Mouse (Mus musculus): Measurements from ENCODE around the gene Tmem222. TPM values are rescaled to one million over a fixed set of nuclear protein-coding genes. Genes with fewer than 3 reads are reported as not detected.
A peak's percentile ranks its signal among the peaks of the same experiment; 100 is the strongest.

Gene Tmem222
- polyA plus RNA-seq, 1 experiment from 2014 or later = 70.9 TPM

DNA sequence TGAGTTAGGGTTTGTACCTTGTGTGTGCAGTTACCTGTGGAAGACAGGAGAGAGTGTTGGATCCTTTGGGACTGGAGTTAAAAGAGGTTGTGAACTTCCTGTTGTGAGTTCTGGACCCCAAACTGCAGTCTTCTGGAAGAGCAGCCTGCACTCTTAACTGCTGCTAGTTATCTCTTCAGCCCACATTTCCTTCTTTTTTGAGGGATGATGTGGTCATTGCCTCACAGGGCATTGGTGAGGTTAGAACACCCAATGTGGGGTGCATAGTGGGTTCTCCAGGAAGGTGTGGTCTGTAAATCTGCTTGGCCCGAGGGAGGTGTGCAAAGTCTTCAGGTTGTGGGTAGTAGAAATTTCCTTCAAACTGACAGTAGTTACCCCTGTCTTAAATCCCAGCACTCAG lies 33.3 kb downstream of the Tmem222 start:
- no peak overlapping the region for H3K27ac ChIP-seq
- H3K9me3 ChIP-seq = no peaks in the 10 kb centered on the region
- no peaks in the 10 kb centered on the region for H3K36me3 ChIP-seq (replicated peaks)
- H3K4me2 ChIP-seq = no peak overlapping the region
- H3K4me3 ChIP-seq (replicated peaks) = no peak overlapping the region
- no peak overlapping the region for H3K9ac ChIP-seq
- no peak for ATAC-seq (ENCODE audit: low FRiP score)
- H3K27me3 ChIP-seq = peaks cover 95% of the 10 kb centered on the region
- H3K4me1 ChIP-seq = peaks cover 10% of the 10 kb centered on the region
- WGBS = 87% methylated on average over 1 of the region's 1 CpGs

DNA sequence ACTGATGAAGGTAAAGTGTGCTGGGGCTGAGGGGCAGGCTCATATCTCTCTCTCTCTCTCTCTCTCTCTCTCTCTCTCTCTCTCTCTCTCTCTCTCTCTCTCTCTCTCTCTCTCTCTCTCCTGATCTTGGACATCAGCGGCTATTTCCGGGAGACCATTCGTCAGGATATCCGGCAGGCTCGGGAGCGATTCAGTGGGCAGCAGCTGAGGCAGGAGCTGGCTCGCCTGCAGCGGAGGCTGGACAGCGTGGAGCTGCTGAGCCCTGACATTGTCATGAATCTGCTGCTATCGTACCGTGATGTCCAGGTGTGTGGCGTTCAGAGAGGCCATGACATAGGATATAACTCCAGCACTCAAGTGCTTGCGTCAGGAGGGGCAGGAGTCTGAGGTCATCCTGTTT lies 34.1 kb downstream of the Tmem222 start:
- H3K4me2 ChIP-seq = no peak overlapping the region
- H3K27ac ChIP-seq = no peak overlapping the region
- no peaks in the 10 kb centered on the region for H3K9me3 ChIP-seq
- H3K9ac ChIP-seq = no peak overlapping the region
- H3K27me3 ChIP-seq = peaks cover 95% of the 10 kb centered on the region
- H3K4me3 ChIP-seq (replicated peaks) = no peak overlapping the region
- WGBS = 58% methylated on average over 13 of the region's 13 CpGs
- H3K36me3 ChIP-seq (replicated peaks) = no peaks in the 10 kb centered on the region
- ATAC-seq (ENCODE audit: low FRiP score) = no peak
- peaks cover 10% of the 10 kb centered on the region for H3K4me1 ChIP-seq

DNA sequence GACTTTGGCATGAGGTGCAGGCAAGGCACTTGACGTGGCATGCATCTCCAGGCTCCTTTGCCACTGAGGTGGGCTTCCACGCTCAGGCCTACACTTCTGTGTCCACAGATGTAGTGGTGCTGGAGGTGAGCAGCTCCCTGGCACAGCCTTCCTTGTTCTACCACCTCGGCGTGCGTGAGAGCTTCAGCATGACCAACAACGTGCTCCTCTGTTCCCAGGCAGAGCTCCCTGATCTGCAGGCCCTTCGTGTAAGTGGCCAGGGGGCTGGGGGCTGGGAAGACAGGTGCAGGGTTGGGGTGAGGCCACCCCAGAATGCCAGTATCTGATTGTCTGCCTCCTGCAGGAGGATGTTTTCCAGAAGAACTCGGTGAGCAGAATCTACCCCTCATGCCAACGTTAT lies 34.9 kb downstream of the Tmem222 start:
- Histone ChIP-seq H3K27ac (no peak overlapping the region), H3K4me2 (no peak overlapping the region), H3K36me3 (replicated peaks) (no peaks in the 10 kb centered on the region), H3K27me3 (peaks cover 87% of the 10 kb centered on the region), H3K9me3 (no peaks in the 10 kb centered on the region), H3K4me1 (peaks cover 10% of the 10 kb centered on the region), H3K4me3 (replicated peaks) (no peak overlapping the region), H3K9ac (no peak overlapping the region)
- WGBS = 56% methylated on average over 9 of the region's 9 CpGs
- ATAC-seq (ENCODE audit: low FRiP score) = no peak

DNA sequence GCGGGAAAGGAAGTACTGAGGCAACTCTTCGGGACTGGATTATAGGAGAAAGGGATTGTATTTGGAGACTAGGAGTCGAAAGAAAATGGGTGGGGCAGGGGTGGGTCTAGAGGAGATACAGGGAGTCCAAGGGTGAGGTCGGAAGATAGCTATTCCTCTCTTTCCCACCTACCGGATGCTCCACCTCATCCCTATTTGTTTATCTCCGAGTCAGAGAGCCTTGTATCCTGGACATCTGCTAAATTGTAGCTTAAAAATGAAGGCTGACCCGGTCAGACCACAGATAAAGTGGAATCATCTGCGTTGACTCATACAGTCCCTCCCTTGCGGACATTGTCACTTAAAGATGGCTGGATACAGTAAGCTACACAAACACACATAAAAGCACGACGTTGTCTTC lies 35.7 kb downstream of the Tmem222 start:
- H3K4me3 ChIP-seq (replicated peaks) = peak overlapping the region; percentile 55
- H3K36me3 ChIP-seq (replicated peaks) = no peaks in the 10 kb centered on the region
- H3K9me3 ChIP-seq = no peaks in the 10 kb centered on the region
- H3K9ac ChIP-seq = no peak overlapping the region
- H3K27ac ChIP-seq = no peak overlapping the region
- peaks cover 10% of the 10 kb centered on the region for H3K4me1 ChIP-seq
- peak overlapping the region; percentile 92 for H3K4me2 ChIP-seq
- peaks cover 79% of the 10 kb centered on the region for H3K27me3 ChIP-seq
- 32% methylated on average over 11 of the region's 11 CpGs for WGBS
- ATAC-seq (ENCODE audit: low FRiP score) = no peak

DNA sequence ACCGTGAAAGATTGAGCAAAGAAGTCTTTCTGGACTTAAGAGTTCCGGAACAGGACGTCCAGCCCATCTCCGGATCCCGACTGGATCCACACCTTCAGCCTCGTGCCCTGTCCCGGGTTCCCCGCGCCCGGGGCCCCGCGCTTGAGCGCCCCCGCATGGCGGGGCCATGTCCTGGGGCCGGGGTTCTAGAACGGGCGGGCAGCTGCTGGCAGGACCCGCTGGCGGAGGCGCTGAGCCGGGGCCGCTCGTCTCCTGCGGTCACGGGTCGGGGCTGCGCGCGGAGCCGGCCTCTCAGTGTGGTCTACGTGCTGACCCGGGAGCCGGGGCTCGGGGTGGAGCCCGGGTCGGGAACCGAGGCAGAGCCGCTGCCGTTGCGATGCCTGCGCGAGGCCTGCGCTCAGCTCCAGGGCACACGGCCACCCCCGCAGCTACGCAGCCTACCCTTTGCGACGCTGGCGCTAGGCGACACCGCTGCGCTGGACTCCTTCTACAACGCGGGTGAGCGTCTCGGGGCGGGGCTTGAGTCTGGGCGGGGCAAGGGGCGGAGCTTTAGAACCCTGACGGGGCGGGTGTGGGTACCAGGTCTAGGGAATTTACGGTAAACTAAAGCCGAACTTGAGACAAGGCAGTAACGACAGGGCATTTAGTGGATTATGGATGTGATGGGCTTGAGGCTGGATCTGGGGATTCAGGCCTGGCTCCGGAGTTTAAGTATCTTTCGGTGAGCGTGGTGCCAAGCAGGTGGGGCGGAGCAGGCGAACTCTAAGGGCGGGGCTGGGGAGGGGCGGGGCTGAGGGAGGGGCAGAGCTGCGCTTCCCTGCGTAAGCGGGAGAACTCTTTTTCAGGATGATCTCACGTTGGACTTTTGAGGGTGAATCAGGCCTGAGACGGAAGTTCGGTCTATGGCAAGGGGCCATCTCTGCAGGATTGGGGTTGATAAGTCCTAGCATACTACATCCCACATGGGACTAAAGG lies 36.4 kb downstream of the Tmem222 start:
- peak overlapping the region; percentile 92 for H3K4me2 ChIP-seq
- no peaks in the 10 kb centered on the region for H3K9me3 ChIP-seq
- H3K27me3 ChIP-seq = peaks cover 72% of the 10 kb centered on the region
- peak; percentile 94 for ATAC-seq (ENCODE audit: low FRiP score)
- WGBS = under 1% methylated on average over 78 of the region's 78 CpGs
- peak overlapping the region; percentile 62 for H3K9ac ChIP-seq
- peak overlapping the region; percentile 25; the same call in 1 of the 2 replicates for H3K27ac ChIP-seq
- H3K4me3 ChIP-seq (replicated peaks) = peak overlapping the region; percentile 55
- no peaks in the 10 kb centered on the region for H3K36me3 ChIP-seq (replicated peaks)
- H3K4me1 ChIP-seq = peaks cover 10% of the 10 kb centered on the region

DNA sequence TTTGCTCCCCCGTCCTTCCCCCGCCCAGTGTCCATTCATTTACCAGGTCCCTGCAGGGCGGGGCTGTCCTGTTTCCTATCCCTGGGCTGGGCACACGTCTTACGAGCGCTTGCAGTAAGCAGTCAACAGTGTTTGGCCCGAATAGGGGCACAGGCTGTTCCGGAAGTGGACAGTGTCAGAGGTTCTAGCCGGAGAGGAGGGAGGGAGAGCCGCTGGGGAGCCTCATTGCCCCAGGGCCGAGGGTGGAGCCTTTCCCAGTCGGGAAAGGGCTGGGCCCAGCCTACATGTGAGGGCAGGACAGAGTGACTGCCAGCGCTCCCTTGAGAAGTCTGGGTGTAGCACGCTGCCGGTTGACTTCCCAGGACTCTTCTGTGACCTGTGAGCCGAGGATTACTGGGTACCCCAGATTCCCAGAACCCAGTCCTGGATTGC lies 37.1 kb downstream of the Tmem222 start, which contains the start of gene Map3k6:
TSS of gene Map3k6 (plus strand) at position 329 of the 432 bp plus-strand sequence.
- Histone ChIP-seq H3K27ac (peak within 1 kb of the TSS; percentile 25; the same call in 1 of the 2 replicates), H3K9ac (peak within 1 kb of the TSS; percentile 62), H3K27me3 (peaks cover 69% of the 10 kb centered on the region), H3K36me3 (replicated peaks) (no peaks in the 10 kb centered on the region), H3K4me2 (peak within 1 kb of the TSS; percentile 92), H3K9me3 (no peaks in the 10 kb centered on the region), H3K4me1 (peaks cover 10% of the 10 kb centered on the region), H3K4me3 (replicated peaks) (peak within 1 kb of the TSS; percentile 55)
- ATAC-seq (ENCODE audit: low FRiP score) = no peak
- WGBS = 5% methylated on average over 16 of the region's 16 CpGs

DNA sequence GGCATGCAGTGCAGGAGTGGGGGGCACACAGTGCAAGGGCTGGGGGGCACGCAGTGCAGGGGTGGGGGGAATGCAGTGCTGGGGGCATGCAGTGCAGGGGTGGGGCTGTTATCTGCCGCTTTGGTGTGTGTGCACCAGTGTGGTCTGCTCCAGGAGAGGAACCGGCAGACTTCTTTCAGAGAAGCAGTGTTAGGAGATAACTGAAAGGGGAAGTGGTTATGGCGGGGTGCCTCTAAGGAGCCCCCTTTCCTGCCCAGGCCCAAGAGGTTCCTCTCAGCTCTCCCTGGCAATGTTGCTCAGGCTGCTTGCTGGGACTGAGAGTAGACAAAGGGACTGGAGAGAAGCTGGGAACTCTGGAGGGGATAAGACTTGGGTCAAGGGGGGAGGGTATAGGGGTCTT lies 39.7 kb downstream of the Tmem222 start:
- Histone ChIP-seq H3K9me3 (no peaks in the 10 kb centered on the region), H3K36me3 (replicated peaks) (no peaks in the 10 kb centered on the region), H3K4me3 (replicated peaks) (no peak overlapping the region), H3K27me3 (peaks cover 47% of the 10 kb centered on the region), H3K27ac (no peak overlapping the region), H3K9ac (no peak overlapping the region), H3K4me2 (no peak overlapping the region), H3K4me1 (peaks cover 10% of the 10 kb centered on the region)
- ATAC-seq (ENCODE audit: low FRiP score) = no peak
- WGBS = 86% methylated on average over 4 of the region's 4 CpGs

DNA sequence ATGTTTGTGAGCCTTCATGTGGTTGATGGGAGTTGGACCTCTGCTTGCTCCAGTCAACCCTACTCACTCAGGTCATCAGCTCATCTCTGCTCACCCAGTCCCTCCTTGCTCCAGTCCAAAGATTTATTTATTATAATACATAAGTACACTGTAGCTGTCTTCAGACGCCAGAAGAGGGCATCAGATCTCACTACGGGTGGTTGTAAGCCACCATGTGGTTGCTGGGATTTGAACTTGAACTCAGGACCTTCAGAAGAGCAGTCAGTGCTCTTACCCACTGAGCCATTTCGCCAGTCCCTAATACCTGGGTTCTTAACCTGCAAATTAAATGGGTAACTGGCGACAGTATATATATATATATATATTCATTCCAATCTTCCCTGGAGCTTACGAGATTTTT lies 42.2 kb downstream of the Tmem222 start:
- H3K4me3 ChIP-seq (replicated peaks) = no peak overlapping the region
- peaks cover 22% of the 10 kb centered on the region for H3K27me3 ChIP-seq
- 74% methylated on average over 5 of the region's 5 CpGs for WGBS
- no peak for ATAC-seq (ENCODE audit: low FRiP score)
- H3K9me3 ChIP-seq = no peaks in the 10 kb centered on the region
- H3K27ac ChIP-seq = no peak overlapping the region
- no peak overlapping the region for H3K4me2 ChIP-seq
- no peak overlapping the region for H3K9ac ChIP-seq
- H3K4me1 ChIP-seq = peaks cover 1% of the 10 kb centered on the region
- no peaks in the 10 kb centered on the region for H3K36me3 ChIP-seq (replicated peaks)

DNA sequence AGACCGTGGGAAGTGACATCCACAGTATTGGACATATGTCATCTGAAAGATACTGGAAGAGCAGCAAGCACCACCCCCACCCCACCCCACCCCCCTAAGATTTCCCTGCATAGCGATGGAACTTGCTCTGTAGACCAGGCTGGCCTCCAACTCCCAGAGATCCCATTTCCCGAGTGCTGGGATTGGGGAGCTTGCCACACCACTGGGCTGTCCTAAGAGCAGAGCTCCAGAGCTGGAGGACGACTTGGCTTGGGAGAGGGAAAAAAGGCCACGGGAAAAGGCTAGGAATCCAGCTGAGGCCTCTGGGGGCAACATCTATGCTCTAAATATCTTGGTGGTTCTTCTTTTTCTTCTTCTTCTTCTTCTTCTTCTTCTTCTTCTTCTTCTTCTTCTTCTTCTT lies 42.8 kb downstream of the Tmem222 start:
- H3K4me3 ChIP-seq (replicated peaks) = no peak overlapping the region
- H3K9ac ChIP-seq = no peak overlapping the region
- no peaks in the 10 kb centered on the region for H3K4me1 ChIP-seq
- WGBS = 63% methylated on average over 5 of the region's 5 CpGs
- ATAC-seq (ENCODE audit: low FRiP score) = no peak
- no peak overlapping the region for H3K4me2 ChIP-seq
- H3K27ac ChIP-seq = no peak overlapping the region
- no peaks in the 10 kb centered on the region for H3K36me3 ChIP-seq (replicated peaks)
- H3K9me3 ChIP-seq = no peaks in the 10 kb centered on the region
- H3K27me3 ChIP-seq = peaks cover 15% of the 10 kb centered on the region

DNA sequence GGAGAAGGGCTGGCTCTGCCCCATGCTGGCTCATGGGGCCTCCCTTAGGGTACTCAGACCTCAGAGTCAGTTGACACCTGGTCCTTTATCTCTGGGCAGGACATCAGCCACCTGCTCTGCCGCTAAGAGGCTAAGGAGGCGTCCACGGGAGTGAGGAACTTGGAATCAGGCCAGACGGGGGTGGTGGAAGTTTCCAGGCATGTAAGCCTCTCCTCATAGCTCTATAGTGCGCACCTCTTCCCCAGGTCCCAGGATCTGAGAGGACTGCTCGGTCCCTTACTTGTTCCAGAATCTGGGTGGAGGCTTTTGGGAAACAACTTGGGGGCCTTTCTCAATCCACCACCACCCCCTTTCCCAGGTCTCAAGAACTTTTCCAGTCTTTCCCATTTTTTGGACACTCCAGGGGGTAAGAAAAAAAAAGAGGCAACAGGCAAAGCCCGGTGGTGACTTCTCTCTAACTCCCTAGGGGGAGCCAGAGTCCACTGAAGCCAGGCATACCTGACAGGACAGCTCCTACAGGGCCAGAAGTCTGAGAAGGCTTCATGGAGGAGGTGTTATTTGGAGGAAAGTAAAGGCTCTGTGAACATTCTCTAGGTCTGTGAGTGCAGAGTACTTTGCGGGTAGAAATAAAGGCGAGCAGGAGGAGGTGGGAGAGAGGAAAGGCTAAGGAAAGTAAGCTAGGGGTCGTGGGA lies 44.2 kb downstream of the Tmem222 start:
- Histone ChIP-seq H3K36me3 (replicated peaks) (no peaks in the 10 kb centered on the region), H3K9ac (no peak overlapping the region), H3K27me3 (peaks cover 4% of the 10 kb centered on the region; the same call in 1 of the 2 replicates), H3K4me1 (no peaks in the 10 kb centered on the region), H3K4me2 (no peak overlapping the region), H3K9me3 (no peaks in the 10 kb centered on the region), H3K27ac (no peak overlapping the region), H3K4me3 (replicated peaks) (no peak overlapping the region)
- WGBS = 38% methylated on average over 10 of the region's 10 CpGs
- ATAC-seq (ENCODE audit: low FRiP score) = no peak

DNA sequence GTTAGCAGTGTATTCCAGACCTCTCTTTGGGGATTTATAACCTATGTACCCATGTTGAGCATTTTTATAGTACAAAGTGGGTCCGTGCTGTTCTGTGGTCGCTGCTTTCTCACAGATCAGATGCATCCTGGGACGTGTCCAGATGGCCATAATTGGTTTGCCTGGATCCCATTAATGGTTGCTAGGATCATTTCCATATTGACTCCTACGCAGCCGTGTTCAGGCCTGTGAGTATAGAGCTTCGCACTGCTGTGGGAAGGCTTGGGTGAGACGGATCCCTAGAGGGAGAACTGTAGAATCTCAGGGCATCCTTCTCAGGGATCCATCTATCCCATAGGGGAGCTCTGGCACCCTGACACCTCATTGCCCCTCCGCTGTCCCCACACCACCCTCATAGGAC lies 48.0 kb downstream of the Tmem222 start:
- peak overlapping the region; percentile 31; the same call in 1 of the 2 replicates for H3K27ac ChIP-seq
- WGBS = 66% methylated on average over 8 of the region's 8 CpGs

DNA sequence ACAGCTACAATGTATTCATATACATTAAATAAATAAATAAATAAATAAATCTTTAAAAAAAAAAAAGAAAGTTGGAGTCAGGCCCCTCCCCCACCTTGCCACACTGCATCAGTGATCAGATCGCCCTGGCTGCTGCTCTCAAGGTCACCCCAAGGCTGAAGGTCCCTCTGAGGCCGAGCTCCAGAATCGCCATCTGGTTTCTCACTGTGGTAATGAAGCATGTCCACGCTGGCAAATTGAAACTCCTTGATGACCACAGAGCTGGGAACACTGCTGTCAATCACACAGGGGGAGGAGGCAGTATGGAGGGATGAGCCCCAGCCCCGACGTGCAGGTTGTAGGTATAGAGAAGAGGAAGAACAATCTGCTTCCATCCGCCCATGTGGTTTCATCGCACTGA lies 50.0 kb downstream of the Tmem222 start:
- Histone ChIP-seq H3K4me1 (peaks cover 2% of the 10 kb centered on the region; the same call in 1 of the 2 replicates), H3K36me3 (replicated peaks) (no peaks in the 10 kb centered on the region), H3K4me2 (no peak overlapping the region), H3K9ac (no peak overlapping the region), H3K27ac (no peak overlapping the region), H3K4me3 (replicated peaks) (no peak overlapping the region), H3K9me3 (no peaks in the 10 kb centered on the region), H3K27me3 (peaks cover 13% of the 10 kb centered on the region)
- 73% methylated on average over 8 of the region's 8 CpGs for WGBS
- ATAC-seq (ENCODE audit: low FRiP score) = no peak

More for the DNA sequence above, 48.0 kb downstream of the Tmem222 start:
- no peaks in the 10 kb centered on the region for H3K4me1 ChIP-seq
- no peaks in the 10 kb centered on the region for H3K9me3 ChIP-seq
- no peak overlapping the region for H3K4me3 ChIP-seq (replicated peaks)
- H3K4me2 ChIP-seq = no peak overlapping the region
- H3K9ac ChIP-seq = no peak overlapping the region
- no peaks in the 10 kb centered on the region for H3K36me3 ChIP-seq (replicated peaks)
- H3K27me3 ChIP-seq = no peaks in the 10 kb centered on the region
- no peak for ATAC-seq (ENCODE audit: low FRiP score)

All from forebrain, embryonic 12.5 days (tissue).